Mouse (Mus musculus) liver, embryonic 16.5 days (tissue): ENCODE data around the gene Wfikkn1. TPM values are rescaled to one million over a fixed set of nuclear protein-coding genes. Genes with fewer than 3 reads are reported as not detected.
A peak's percentile ranks its signal among the peaks of the same experiment; 100 is the strongest.

Experiments used
- ATAC-seq: fragments of 200-750 bp; cut with Nextera tagmentation; 2 replicates; pipeline ENCODE4 v1.8.0; 2017; ENCODE audit warnings: low read depth, mild to moderate bottlenecking, moderate number of reproducible peaks, moderate library complexity
- H3K27ac ChIP-seq: fragments of 300-500 bp; sonication (generic); 2 replicates; pipeline ENCODE4 v1.5.1; 2014; ENCODE audit warnings: mild to moderate bottlenecking, low read length
- H3K27me3 ChIP-seq: fragments of 300-500 bp; sonication (generic); 2 replicates; pipeline ENCODE4 v1.6.1; 2014; ENCODE audit warnings: low read depth, low read length, mixed read lengths; ENCODE audit not compliant: control insufficient read depth, insufficient read depth
- H3K36me3 ChIP-seq: fragments of 300-500 bp; sonication (generic); 2 replicates; pipeline ENCODE4 v1.6.1; 2014; ENCODE audit warnings: mild to moderate bottlenecking; ENCODE audit not compliant: control insufficient read depth, insufficient read depth
- H3K4me1 ChIP-seq: fragments of 300-500 bp; sonication (generic); 2 replicates; pipeline ENCODE4 v1.6.1; 2014; ENCODE audit warnings: low read depth, low read length, mixed read lengths; ENCODE audit not compliant: control insufficient read depth
- H3K4me2 ChIP-seq: fragments of 300-500 bp; sonication (generic); 2 replicates; pipeline ENCODE4 v1.6.1; 2014; ENCODE audit warnings: low read depth, low read length, mixed read lengths
- H3K4me3 ChIP-seq: fragments of 300-500 bp; sonication (generic); 2 replicates; pipeline ENCODE4 v1.5.1; 2014; ENCODE audit warnings: low read depth, mild to moderate bottlenecking, low read length
- H3K9ac ChIP-seq: fragments of 300-500 bp; sonication (generic); 2 replicates; pipeline ENCODE4 v1.6.1; 2014; ENCODE audit warnings: low read depth, low read length
- H3K9me3 ChIP-seq: fragments of 300-500 bp; sonication (generic); replicated peaks from 2 replicates; pipeline ENCODE4 v1.6.1; 2016; ENCODE audit warnings: low read length; ENCODE audit not compliant: control insufficient read depth
- WGBS: fragments of 180-500 bp; shearing (Covaris S2); extraction: QIAGEN DNeasy Blood & Tissue Kit; methylation state at CpG from one replicate; pipeline ENCODE4 v1.1.7; 2014; ENCODE audit not compliant: insufficient replicate concordance; 5-methylcytosine and 5-hydroxymethylcytosine counted together
- polyA plus RNA-seq: library from polyadenylated mRNA; unstranded; fragments of >200 nt; fragmentation: Nextera tagmentation; extraction: Ambion mirVana; gene quantifications from 2 replicates; pipeline ENCODE4 v1.2.1, GENCODE M21; 2015

Gene Wfikkn1
- polyA plus RNA-seq, 1 experiment from 2014 or later, result 0.30 TPM

DNA sequence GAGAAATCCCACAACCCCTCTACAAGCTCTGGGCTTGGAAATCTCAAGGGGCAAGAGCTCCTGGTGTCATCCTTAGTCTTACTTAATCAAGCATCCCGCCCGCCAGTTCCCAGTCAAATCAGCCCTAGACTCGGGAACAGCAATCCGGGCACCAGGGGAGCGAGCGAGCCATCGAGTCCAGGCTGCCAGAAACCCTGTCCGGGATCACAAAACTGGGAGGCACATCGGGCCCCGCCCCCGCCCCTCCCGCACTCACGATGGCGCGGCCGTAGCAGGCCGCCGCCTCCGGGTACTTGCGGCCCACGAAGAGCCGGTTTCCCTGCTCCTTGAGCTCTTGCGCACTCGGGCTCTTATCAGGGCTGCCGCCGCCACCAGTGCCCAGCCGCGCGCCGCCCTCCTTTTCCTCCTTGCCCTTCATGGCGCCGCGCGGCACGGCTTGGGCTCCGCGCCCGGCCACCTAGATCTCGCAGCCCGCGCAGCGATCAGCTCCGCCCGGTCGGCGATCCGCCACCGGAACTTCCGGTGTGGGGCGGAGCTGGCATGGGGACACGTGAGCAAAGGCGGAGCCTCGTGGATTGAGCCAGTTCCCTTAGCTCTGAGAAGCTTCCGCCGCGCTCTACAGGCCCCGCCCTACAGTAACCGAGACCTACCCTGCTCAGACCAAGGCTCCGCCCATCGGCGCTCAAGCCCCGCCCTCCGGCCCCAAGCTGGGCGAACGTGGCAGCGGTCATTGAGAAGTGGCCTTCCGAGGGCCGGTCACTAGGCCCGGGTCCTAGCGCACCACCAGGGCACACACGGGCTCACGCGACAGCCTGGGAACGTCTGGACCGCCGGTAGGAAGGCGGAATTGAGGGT lies 48.0 kb downstream of the Wfikkn1 start:
- Histone ChIP-seq H3K27ac (peak overlapping the region; percentile 97), H3K4me2 (peak overlapping the region; percentile 99), H3K4me3 (peak overlapping the region; percentile 92), H3K9me3 (no peaks in the 10 kb centered on the region), H3K9ac (peak overlapping the region; percentile 91), H3K27me3 (no peaks in the 10 kb centered on the region), H3K36me3 (peaks cover 14% of the 10 kb centered on the region), H3K4me1 (peaks cover 80% of the 10 kb centered on the region)
- under 1% methylated on average over 71 of the region's 77 CpGs for WGBS
- peak; percentile 91 for ATAC-seq

DNA sequence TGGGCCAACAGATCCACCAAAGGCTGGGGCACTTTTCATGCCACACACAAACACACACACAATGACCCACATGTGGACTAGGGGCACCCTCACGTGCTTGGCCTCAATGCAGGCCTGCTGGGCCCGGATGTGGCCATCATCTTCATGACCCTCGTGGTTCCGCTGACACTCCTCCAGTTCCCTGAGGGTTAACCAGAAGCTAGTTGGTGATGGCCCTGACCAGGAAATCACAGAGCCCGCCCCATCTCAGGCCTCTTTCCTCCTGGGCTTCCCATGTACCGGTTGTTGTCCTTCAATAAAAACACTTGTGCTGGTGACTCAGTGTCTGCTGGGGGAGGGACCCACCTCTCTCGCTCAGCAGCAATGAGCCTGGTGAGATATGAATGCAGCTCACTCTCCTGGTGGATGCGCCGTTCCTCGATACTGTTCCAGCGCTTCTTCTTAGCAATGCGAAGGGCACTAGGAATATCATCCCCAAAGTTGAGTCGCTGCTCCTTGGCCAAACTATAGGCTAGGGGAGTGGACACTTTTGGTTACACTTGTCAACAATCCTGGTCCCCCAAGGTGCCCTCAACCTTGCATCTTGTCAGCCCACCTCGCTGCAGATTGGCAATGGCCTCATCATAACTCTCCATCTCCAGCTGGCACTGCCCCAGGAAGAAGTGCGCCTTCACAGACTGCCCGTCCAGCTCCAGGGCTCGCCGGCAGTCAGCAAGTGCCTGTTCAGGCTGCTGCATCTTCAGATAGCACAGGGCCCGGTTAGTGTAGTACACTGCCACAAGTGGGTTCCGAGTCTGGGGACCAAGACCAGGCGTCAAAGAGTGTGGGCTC lies 49.0 kb downstream of the Wfikkn1 start:
- H3K9ac ChIP-seq, result peak overlapping the region; percentile 79
- H3K4me2 ChIP-seq, result peak overlapping the region; percentile 99
- no peaks in the 10 kb centered on the region for H3K9me3 ChIP-seq
- WGBS, result 41% methylated on average over 21 of the region's 21 CpGs
- ATAC-seq, result no peak
- H3K4me3 ChIP-seq, result peak overlapping the region; percentile 92
- H3K36me3 ChIP-seq, result peaks cover 14% of the 10 kb centered on the region
- peak overlapping the region; percentile 97 for H3K27ac ChIP-seq
- H3K4me1 ChIP-seq, result peaks cover 71% of the 10 kb centered on the region
- H3K27me3 ChIP-seq, result no peaks in the 10 kb centered on the region

DNA sequence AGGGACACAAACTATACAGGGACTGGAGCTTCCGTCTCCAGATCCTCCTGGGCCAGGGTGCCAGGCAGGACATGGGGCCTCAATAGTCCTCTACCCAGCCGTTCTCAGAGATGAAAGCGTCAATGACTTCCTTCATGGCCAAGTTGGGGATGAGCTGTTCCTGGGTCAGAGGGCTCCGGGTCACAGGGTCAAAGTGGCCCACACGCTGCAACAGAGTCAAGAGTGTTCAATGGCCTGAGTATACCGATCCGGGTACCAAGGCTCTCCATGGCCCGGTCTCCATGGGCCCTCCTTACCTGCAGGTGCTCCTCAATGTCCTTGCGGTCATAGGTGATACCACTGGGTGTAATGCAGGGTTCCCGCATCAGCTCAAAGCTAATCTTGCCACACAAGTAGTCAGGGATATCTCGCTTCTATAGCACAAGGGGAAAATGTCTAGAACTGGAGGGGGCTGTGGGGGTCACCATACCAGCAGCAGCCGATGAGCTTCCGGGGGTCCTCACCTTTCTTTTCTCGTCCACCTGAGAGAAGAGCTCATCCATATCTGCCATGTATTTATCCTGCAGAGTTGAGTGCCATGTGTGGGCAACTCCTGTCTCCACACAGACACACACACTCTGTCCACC lies 49.7 kb downstream of the Wfikkn1 start:
- peaks cover 14% of the 10 kb centered on the region for H3K36me3 ChIP-seq
- 78% methylated on average over 14 of the region's 14 CpGs for WGBS
- peaks cover 63% of the 10 kb centered on the region for H3K4me1 ChIP-seq
- no peak overlapping the region; the same call in 1 of the 2 replicates for H3K9ac ChIP-seq
- H3K4me2 ChIP-seq, result 0 out of 2 replicates have a peak overlapping the region, but pooled peaks have one; percentile 99
- no peak for ATAC-seq
- H3K9me3 ChIP-seq, result no peaks in the 10 kb centered on the region
- H3K27ac ChIP-seq, result no peak overlapping the region
- no peak overlapping the region for H3K4me3 ChIP-seq
- H3K27me3 ChIP-seq, result no peaks in the 10 kb centered on the region

DNA sequence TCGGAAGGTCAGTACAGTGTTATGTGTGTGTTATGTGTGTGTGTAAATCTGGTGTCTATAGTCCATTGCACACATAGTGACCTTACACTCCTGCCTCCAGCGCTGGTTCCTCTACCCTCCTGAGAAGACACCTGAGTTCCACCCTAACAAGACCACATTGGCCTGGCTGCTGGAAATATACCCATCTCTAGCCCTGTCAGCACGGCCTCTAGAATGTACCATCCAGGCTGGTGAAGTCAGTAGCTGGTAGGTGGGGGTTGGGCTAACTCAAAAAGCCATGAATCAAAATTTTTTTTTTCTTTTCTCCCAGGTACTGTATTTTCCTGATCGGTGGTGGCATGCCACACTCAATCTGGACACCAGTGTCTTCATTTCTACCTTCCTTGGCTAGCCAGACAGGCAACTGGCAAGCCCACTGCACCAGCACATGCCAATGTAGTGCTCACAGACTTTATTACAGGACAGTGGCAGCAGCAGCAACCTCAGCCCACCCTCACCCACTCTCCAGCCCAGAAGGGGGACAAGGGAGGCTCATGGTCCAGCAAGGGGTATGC lies 50.4 kb downstream of the Wfikkn1 start:
- no peak for ATAC-seq
- peaks cover 14% of the 10 kb centered on the region for H3K36me3 ChIP-seq
- H3K27ac ChIP-seq, result peak overlapping the region; percentile 75; the same call in 1 of the 2 replicates

DNA sequence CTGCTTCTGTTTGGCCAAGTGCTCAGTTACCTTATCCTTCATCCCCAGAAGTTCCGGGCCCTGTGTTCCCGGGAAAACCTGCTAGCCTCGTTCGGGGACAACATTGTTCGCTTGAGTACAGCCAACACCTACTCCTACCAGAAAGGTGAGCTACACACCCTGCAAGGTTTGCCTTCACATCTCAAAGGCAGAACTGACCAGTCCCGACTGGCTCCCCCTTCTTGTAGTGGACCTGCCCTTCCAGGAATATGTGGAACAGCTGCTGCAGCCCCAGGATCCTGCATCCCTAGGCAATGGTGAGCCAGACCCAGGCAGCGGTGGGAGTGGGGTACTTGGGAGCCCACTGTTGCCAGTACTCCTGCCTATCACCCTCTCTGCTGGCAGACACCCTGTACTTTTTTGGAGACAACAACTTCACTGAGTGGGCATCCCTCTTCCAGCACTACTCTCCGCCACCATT lies 51.1 kb downstream of the Wfikkn1 start:
- 39% methylated on average over 8 of the region's 8 CpGs for WGBS
- Histone ChIP-seq H3K4me3 (peak overlapping the region; percentile 60), H3K9me3 (no peaks in the 10 kb centered on the region), H3K4me1 (peaks cover 60% of the 10 kb centered on the region), H3K27ac (peak overlapping the region; percentile 75), H3K27me3 (no peaks in the 10 kb centered on the region), H3K36me3 (peaks cover 14% of the 10 kb centered on the region), H3K4me2 (peak overlapping the region; percentile 69), H3K9ac (peak overlapping the region; percentile 73)
- no peak for ATAC-seq

More for the DNA sequence above, 50.4 kb downstream of the Wfikkn1 start:
- Histone ChIP-seq H3K4me1 (peaks cover 60% of the 10 kb centered on the region), H3K4me3 (peak overlapping the region; percentile 60; the same call in 1 of the 2 replicates), H3K9me3 (no peaks in the 10 kb centered on the region), H3K4me2 (peak overlapping the region; percentile 69; the same call in 1 of the 2 replicates), H3K9ac (no peak overlapping the region; the same call in 1 of the 2 replicates), H3K27me3 (no peaks in the 10 kb centered on the region)
- 66% methylated on average over 4 of the region's 4 CpGs for WGBS

DNA sequence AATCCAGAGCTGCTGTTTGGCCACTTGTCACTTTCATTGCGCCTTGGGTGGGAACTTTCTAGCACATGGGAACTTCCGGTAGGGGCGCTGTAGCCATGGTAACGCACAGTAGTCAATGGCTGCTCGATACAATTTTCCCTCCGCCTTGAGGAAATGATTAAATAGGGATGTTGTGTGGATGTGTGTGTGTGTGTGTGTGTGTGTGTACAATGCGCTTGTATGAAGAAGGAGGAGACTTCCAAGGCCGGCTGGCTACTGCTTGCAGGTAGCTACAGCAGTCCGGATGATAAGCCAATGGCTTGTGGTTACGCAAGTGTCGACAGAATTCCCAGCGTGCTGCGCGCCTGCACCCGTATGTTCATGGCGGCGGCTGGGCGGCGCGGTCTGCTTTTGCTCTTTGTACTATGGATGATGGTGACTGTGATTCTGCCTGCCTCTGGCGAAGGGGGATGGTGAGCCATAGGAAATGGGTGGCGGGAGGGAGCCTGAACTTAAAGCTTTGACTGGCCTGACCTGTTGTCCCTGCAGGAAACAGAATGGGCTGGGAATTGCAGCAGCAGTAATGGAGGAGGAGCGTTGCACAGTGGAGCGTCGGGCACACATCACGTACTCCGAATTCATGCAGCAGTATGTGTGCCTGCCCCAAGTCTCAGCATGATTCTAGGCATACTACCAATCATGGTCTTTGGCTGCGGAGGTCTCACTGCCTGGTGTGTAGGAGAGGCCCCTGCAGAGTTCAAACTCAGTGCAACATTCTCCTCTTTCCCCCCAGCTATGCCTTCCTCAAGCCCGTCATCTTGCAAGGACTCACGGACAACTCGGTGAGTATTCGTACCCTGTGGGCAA lies 51.7 kb downstream of the Wfikkn1 start, which contains the start of gene Jmjd8:
Gene Jmjd8, plus strand, starts transcription at position 156 of the 846 bp plus-strand sequence.
- Histone ChIP-seq H3K27ac (peak within 1 kb of the TSS; percentile 75), H3K36me3 (peaks cover 14% of the 10 kb centered on the region), H3K27me3 (no peaks in the 10 kb centered on the region), H3K4me3 (peak within 1 kb of the TSS; percentile 60), H3K4me2 (peak within 1 kb of the TSS; percentile 69), H3K9ac (peak within 1 kb of the TSS; percentile 73), H3K9me3 (no peaks in the 10 kb centered on the region), H3K4me1 (peaks cover 60% of the 10 kb centered on the region)
- peak; percentile 11; the same call in 1 of the 2 replicates for ATAC-seq
- WGBS, result 1% methylated on average over 32 of the region's 32 CpGs

DNA sequence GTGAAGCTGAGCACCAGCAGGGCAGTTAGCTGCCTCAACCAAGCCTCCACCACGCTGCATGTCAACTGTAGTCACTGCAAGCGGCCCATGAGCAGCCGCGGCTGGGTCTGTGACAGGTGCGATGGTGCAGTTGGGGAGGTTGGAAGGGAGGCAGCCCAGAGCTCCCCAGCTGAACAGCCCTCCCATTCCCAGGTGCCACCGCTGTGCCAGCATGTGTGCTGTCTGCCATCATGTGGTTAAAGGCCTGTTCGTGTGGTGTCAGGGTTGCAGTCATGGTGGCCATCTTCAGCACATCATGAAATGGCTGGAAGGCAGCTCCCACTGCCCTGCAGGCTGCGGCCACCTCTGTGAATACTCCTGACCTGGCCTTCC lies 52.4 kb downstream of the Wfikkn1 start:
- no peaks in the 10 kb centered on the region for H3K27me3 ChIP-seq
- H3K27ac ChIP-seq, result peak overlapping the region; percentile 75
- H3K4me2 ChIP-seq, result peak overlapping the region; percentile 69
- peak overlapping the region; percentile 60 for H3K4me3 ChIP-seq
- H3K36me3 ChIP-seq, result peaks cover 14% of the 10 kb centered on the region
- H3K4me1 ChIP-seq, result peaks cover 55% of the 10 kb centered on the region
- no peaks in the 10 kb centered on the region for H3K9me3 ChIP-seq
- H3K9ac ChIP-seq, result peak overlapping the region; percentile 73; the same call in 1 of the 2 replicates
- 83% methylated on average over 8 of the region's 8 CpGs for WGBS
- ATAC-seq, result no peak
